Mouse (Mus musculus): ENCODE measurements at regions not wholly inside any gene's neighbourhood (a gene's known extent, or its start where the extent isn't known, plus 50 kb on each side); places are given as distances from the start of the nearest gene placed in this dataset.

GRCm38 (mm10) chr5:85586727-85587126 is 478.7 kb downstream of the Cenpc1 start:
- ATAC-seq (ENCODE audit: extremely low read depth, insufficient number of reproducible peaks, low FRiP score, low TSS enrichment), result no peak

GRCm38 (mm10) chr5:85572531-85572930 is 492.9 kb downstream of the Cenpc1 start:
- H3K27me3 ChIP-seq (replicated peaks), result no peaks in the 10 kb centered on the region
- no peak overlapping the region for H3K27ac ChIP-seq (replicated peaks)

More at GRCm38 (mm10) chr5:85586727-85587126, 478.7 kb downstream of the Cenpc1 start:
- no peaks in the 10 kb centered on the region for H3K9me3 ChIP-seq
- no peak overlapping the region for H3K9ac ChIP-seq
- no peaks in the 10 kb centered on the region for H3K4me1 ChIP-seq
- WGBS, result 27% methylated on average over 3 of the region's 3 CpGs
- no peaks in the 10 kb centered on the region for H3K36me3 ChIP-seq
- H3K4me3 ChIP-seq, result no peak overlapping the region
- H3K27ac ChIP-seq (replicated peaks), result no peak overlapping the region
- no peaks in the 10 kb centered on the region for H3K27me3 ChIP-seq (replicated peaks)
- no peak overlapping the region for H3K4me2 ChIP-seq

GRCm38 (mm10) chr5:85571967-85572366 is 493.4 kb downstream of the Cenpc1 start:
- no peak overlapping the region for H3K4me2 ChIP-seq
- H3K27me3 ChIP-seq (replicated peaks), result no peaks in the 10 kb centered on the region
- ATAC-seq (ENCODE audit: extremely low read depth, insufficient number of reproducible peaks, low FRiP score, low TSS enrichment), result no peak
- no peaks in the 10 kb centered on the region for H3K36me3 ChIP-seq
- no peak overlapping the region for H3K9ac ChIP-seq
- no peak overlapping the region for H3K4me3 ChIP-seq
- H3K4me1 ChIP-seq, result no peaks in the 10 kb centered on the region
- H3K27ac ChIP-seq (replicated peaks), result no peak overlapping the region
- WGBS, result 67% methylated on average over 4 of the region's 4 CpGs
- H3K9me3 ChIP-seq, result no peaks in the 10 kb centered on the region; the same call in 1 of the 2 replicates

More at GRCm38 (mm10) chr5:85572531-85572930, 492.9 kb downstream of the Cenpc1 start:
- ATAC-seq (ENCODE audit: extremely low read depth, insufficient number of reproducible peaks, low FRiP score, low TSS enrichment), result no peak
- no peak overlapping the region for H3K9ac ChIP-seq
- no peaks in the 10 kb centered on the region for H3K36me3 ChIP-seq
- H3K4me3 ChIP-seq, result no peak overlapping the region
- H3K9me3 ChIP-seq, result no peaks in the 10 kb centered on the region; the same call in 1 of the 2 replicates
- no peaks in the 10 kb centered on the region for H3K4me1 ChIP-seq
- no peak overlapping the region for H3K4me2 ChIP-seq

- Histone ChIP-seq H3K9me3 (no peaks in the 10 kb centered on the region; the same call in 1 of the 2 replicates), H3K4me1 (no peaks in the 10 kb centered on the region), H3K27ac (replicated peaks) (no peak overlapping the region), H3K9ac (no peak overlapping the region), H3K27me3 (replicated peaks) (no peaks in the 10 kb centered on the region), H3K4me3 (no peak overlapping the region), H3K4me2 (no peak overlapping the region), H3K36me3 (no peaks in the 10 kb centered on the region)
- WGBS, result 71% methylated on average over 3 of the region's 3 CpGs
- no peak for ATAC-seq (ENCODE audit: extremely low read depth, insufficient number of reproducible peaks, low FRiP score, low TSS enrichment)
These were observed 494.0 kb downstream of the Cenpc1 start for GRCm38 (mm10) chr5:85571381-85571780.

GRCm38 (mm10) chr5:85536329-85536728 is 529.1 kb downstream of the Cenpc1 start:
- no peaks in the 10 kb centered on the region for H3K36me3 ChIP-seq
- H3K9ac ChIP-seq, result no peak overlapping the region
- H3K4me2 ChIP-seq, result no peak overlapping the region
- H3K4me3 ChIP-seq, result no peak overlapping the region
- no peak overlapping the region for H3K27ac ChIP-seq (replicated peaks)
- H3K9me3 ChIP-seq, result peaks cover 14% of the 10 kb centered on the region
- H3K4me1 ChIP-seq, result no peaks in the 10 kb centered on the region
- ATAC-seq (ENCODE audit: extremely low read depth, insufficient number of reproducible peaks, low FRiP score, low TSS enrichment), result no peak
- 62% methylated on average over 1 of the region's 1 CpGs for WGBS
- no peaks in the 10 kb centered on the region for H3K27me3 ChIP-seq (replicated peaks)

- no peak for ATAC-seq (ENCODE audit: extremely low read depth, insufficient number of reproducible peaks, low FRiP score, low TSS enrichment)
- Histone ChIP-seq H3K4me1 (no peaks in the 10 kb centered on the region), H3K27ac (replicated peaks) (no peak overlapping the region), H3K36me3 (no peaks in the 10 kb centered on the region), H3K9ac (no peak overlapping the region), H3K4me3 (no peak overlapping the region), H3K4me2 (no peak overlapping the region), H3K27me3 (replicated peaks) (no peaks in the 10 kb centered on the region), H3K9me3 (peaks cover 2% of the 10 kb centered on the region; the same call in 1 of the 2 replicates)
- WGBS, result 67% methylated on average over 10 of the region's 10 CpGs
These were observed 539.8 kb downstream of the Cenpc1 start for GRCm38 (mm10) chr5:85525385-85526194.

GRCm38 (mm10) chr5:85505244-85505643 is 560.1 kb downstream of the Cenpc1 start:
- Histone ChIP-seq H3K4me3 (no peak overlapping the region), H3K27ac (replicated peaks) (no peak overlapping the region), H3K9me3 (peaks cover 10% of the 10 kb centered on the region), H3K9ac (no peak overlapping the region), H3K4me2 (no peak overlapping the region), H3K36me3 (no peaks in the 10 kb centered on the region), H3K27me3 (replicated peaks) (no peaks in the 10 kb centered on the region), H3K4me1 (no peaks in the 10 kb centered on the region)
- WGBS, result 65% methylated on average over 1 of the region's 1 CpGs
- ATAC-seq (ENCODE audit: extremely low read depth, insufficient number of reproducible peaks, low FRiP score, low TSS enrichment), result no peak

- Histone ChIP-seq H3K4me3 (no peak overlapping the region), H3K27me3 (replicated peaks) (no peaks in the 10 kb centered on the region), H3K9me3 (peaks cover 1% of the 10 kb centered on the region; the same call in 1 of the 2 replicates), H3K4me2 (no peak overlapping the region), H3K4me1 (no peaks in the 10 kb centered on the region), H3K36me3 (no peaks in the 10 kb centered on the region), H3K9ac (no peak overlapping the region), H3K27ac (replicated peaks) (no peak overlapping the region)
- ATAC-seq (ENCODE audit: extremely low read depth, insufficient number of reproducible peaks, low FRiP score, low TSS enrichment), result no peak
- WGBS, result 63% methylated on average over 2 of the region's 2 CpGs
These were observed 568.1 kb downstream of the Cenpc1 start for GRCm38 (mm10) chr5:85497261-85497660.

- Histone ChIP-seq H3K9me3 (0 out of 2 replicates have a peak, but pooled peaks cover 8% of the 10 kb centered on the region), H3K9ac (no peak overlapping the region), H3K4me3 (no peak overlapping the region), H3K4me1 (no peaks in the 10 kb centered on the region), H3K27me3 (replicated peaks) (no peaks in the 10 kb centered on the region), H3K4me2 (no peak overlapping the region), H3K36me3 (no peaks in the 10 kb centered on the region), H3K27ac (replicated peaks) (no peak overlapping the region)
- no peak for ATAC-seq (ENCODE audit: extremely low read depth, insufficient number of reproducible peaks, low FRiP score, low TSS enrichment)
- WGBS, result 72% methylated on average over 2 of the region's 2 CpGs
These were observed 579.6 kb downstream of the Cenpc1 start for GRCm38 (mm10) chr5:85485733-85486322.

- Histone ChIP-seq H3K9ac (no peak overlapping the region), H3K27ac (replicated peaks) (no peak overlapping the region), H3K36me3 (no peaks in the 10 kb centered on the region), H3K9me3 (0 out of 2 replicates have a peak, but pooled peaks cover 8% of the 10 kb centered on the region), H3K4me3 (no peak overlapping the region), H3K27me3 (replicated peaks) (no peaks in the 10 kb centered on the region), H3K4me1 (no peaks in the 10 kb centered on the region), H3K4me2 (no peak overlapping the region)
- no peak for ATAC-seq (ENCODE audit: extremely low read depth, insufficient number of reproducible peaks, low FRiP score, low TSS enrichment)
These were observed 580.2 kb downstream of the Cenpc1 start for GRCm38 (mm10) chr5:85485157-85485556.

- no peaks in the 10 kb centered on the region; the same call in 1 of the 2 replicates for H3K9me3 ChIP-seq
- H3K27me3 ChIP-seq (replicated peaks), result no peaks in the 10 kb centered on the region
- H3K4me3 ChIP-seq, result no peak overlapping the region
- no peak overlapping the region for H3K9ac ChIP-seq
- H3K4me2 ChIP-seq, result no peak overlapping the region
- no peak for ATAC-seq (ENCODE audit: extremely low read depth, insufficient number of reproducible peaks, low FRiP score, low TSS enrichment)
- no peak overlapping the region for H3K27ac ChIP-seq (replicated peaks)
- no peaks in the 10 kb centered on the region for H3K4me1 ChIP-seq
- no peaks in the 10 kb centered on the region for H3K36me3 ChIP-seq
These were observed 597.6 kb downstream of the Cenpc1 start for GRCm38 (mm10) chr5:85467811-85468210.

GRCm38 (mm10) chr5:85467151-85467550 is 598.2 kb downstream of the Cenpc1 start:
- Histone ChIP-seq H3K4me3 (no peak overlapping the region), H3K4me2 (no peak overlapping the region), H3K27me3 (replicated peaks) (no peaks in the 10 kb centered on the region), H3K4me1 (no peaks in the 10 kb centered on the region), H3K9me3 (0 out of 2 replicates have a peak, but pooled peaks cover 4% of the 10 kb centered on the region), H3K9ac (no peak overlapping the region), H3K36me3 (no peaks in the 10 kb centered on the region), H3K27ac (replicated peaks) (no peak overlapping the region)
- no peak for ATAC-seq (ENCODE audit: extremely low read depth, insufficient number of reproducible peaks, low FRiP score, low TSS enrichment)
- 84% methylated on average over 3 of the region's 3 CpGs for WGBS

Measured in heart, embryonic 13.5 days (tissue).